Comparison of ENCODE assay signal across 8 mouse cellular contexts in the genomic region with DNA sequence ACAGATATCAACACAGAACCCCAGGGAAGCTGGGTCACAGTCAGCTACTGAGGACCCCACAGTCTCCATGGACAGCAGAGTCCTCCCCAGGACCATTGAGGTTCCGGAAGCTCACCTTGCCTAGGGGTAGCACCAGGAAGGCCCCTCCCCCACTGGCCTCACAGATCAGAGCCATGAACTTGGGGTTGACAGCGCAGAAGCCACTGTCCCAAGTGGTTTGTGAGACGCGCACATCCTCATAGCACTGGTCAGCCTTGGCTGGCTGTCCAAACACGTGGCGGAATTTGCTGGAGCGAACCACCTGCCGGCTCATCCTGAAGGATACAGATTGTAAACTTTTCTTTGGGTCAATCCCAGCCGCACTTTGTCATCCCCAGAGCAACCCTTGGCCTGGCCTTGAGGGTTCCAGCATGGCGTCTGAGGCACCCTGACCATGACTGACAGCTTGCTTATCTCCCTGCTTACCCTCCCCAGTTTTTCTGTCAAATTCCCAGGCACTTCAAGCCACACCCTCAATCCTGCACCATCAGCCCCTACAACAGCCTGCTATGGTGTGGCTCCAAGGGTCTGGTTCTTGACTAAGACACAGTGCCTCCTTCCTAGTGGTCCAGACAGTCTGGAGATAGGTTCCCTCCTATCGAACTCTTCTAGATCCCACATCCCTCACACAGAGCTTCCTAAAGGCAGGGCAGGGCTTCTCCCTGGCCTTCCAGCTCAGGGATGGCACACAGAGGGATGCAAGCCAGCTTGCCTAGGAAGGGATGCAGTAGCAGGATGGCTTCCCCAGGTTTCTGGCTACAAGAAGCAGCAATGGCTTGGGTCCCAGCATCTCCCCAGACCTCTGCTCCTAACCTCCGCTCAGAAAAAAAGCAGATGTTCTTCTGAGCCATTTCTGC. TPM values are rescaled to one million over a fixed set of nuclear protein-coding genes. Genes with fewer than 3 reads are reported as not detected.
A peak's percentile ranks its signal among the peaks of the same experiment; 100 is the strongest.
DNase-seq lines count a peak whose midpoint lies in the region; ATAC-seq lines count a peak whose summit lies in the region.

No protein-coding gene starts in this region.

- WGBS in liver, embryonic 12.5 days (ENCODE audit: insufficient replicate concordance): 41% methylated on average over 12 of the region's 12 CpGs
- 67% methylated on average over 12 of the region's 12 CpGs for WGBS in stomach, embryonic 16.5 days

- H3K4me3 ChIP-seq in liver, embryonic 12.5 days: peak overlapping the region; percentile 53
- H3K4me3 ChIP-seq in stomach, embryonic 16.5 days (replicated peaks; ENCODE audit: low read length): peak overlapping the region; percentile 46

- H3K27ac ChIP-seq in liver, embryonic 12.5 days: peak overlapping the region; percentile 63
- H3K27ac ChIP-seq in stomach, embryonic 16.5 days (ENCODE audit: low read length): peak overlapping the region; percentile 17; the same call in 1 of the 2 replicates

- H3K9ac ChIP-seq in liver, embryonic 12.5 days: peak overlapping the region; percentile 28
- H3K9ac ChIP-seq in stomach, embryonic 16.5 days (ENCODE audit: low read length): peak overlapping the region; percentile 51

- H3K4me2 ChIP-seq in liver, embryonic 12.5 days: peak overlapping the region; percentile 73
- H3K4me2 ChIP-seq in stomach, embryonic 16.5 days (ENCODE audit: low read depth, low read length): no peak overlapping the region

- peaks cover 44% of the 10 kb centered on the region for H3K27me3 ChIP-seq in liver, embryonic 12.5 days (replicated peaks)
- H3K27me3 ChIP-seq in stomach, embryonic 16.5 days (ENCODE audit: control insufficient read depth, insufficient read depth, low read length): peaks cover 10% of the 10 kb centered on the region; the same call in 1 of the 2 replicates

- peaks cover 17% of the 10 kb centered on the region for H3K36me3 ChIP-seq in liver, embryonic 12.5 days
- no peaks in the 10 kb centered on the region for H3K36me3 ChIP-seq in stomach, embryonic 16.5 days (ENCODE audit: control insufficient read depth, insufficient read depth, low read length)

- no peaks in the 10 kb centered on the region for H3K9me3 ChIP-seq in liver, embryonic 12.5 days (replicated peaks)
- H3K9me3 ChIP-seq in stomach, embryonic 16.5 days (replicated peaks; ENCODE audit: control insufficient read depth, low read length): no peaks in the 10 kb centered on the region

- H3K4me1 ChIP-seq in liver, embryonic 12.5 days: peaks cover 75% of the 10 kb centered on the region
- H3K4me1 ChIP-seq in stomach, embryonic 16.5 days (ENCODE audit: control insufficient read depth, insufficient read depth, low read length): peaks cover 16% of the 10 kb centered on the region

- DNase-seq in cerebellum, adult 11-12 months: peak; percentile 71
- DNase-seq in cerebellum, adult 11 months: no peak
- DNase-seq in spleen, adult 18-20 months: peak; percentile 67 to 72
- DNase-seq in spleen, adult 12 weeks (ENCODE audit: low spot score): no peak
- no peak for DNase-seq in adipocyte (ENCODE audit: low spot score)
- DNase-seq in urinary bladder, postnatal 36 days (ENCODE audit: low spot score in 2 of 2): no peak

- ATAC-seq in liver, embryonic 12.5 days: no peak
- ATAC-seq in stomach, embryonic 16.5 days (ENCODE audit: insufficient read depth, low FRiP score): no peak

RNA-seq across cellular contexts. Expression of a gene that starts 4.5 kb away (rescaled TPM):
- 77.9 and 86.6 TPM in 2 replicates for polyA plus RNA-seq in liver, embryonic 12.5 days (2016; fragmentation: Nextera tagmentation; extraction: Ambion mirVana)
- 45.8 and 55.5 TPM in 2 replicates for polyA plus RNA-seq in stomach, embryonic 16.5 days (2015; fragmentation: Nextera tagmentation; extraction: Ambion mirVana)

RNA-seq across cellular contexts. Expression of a gene that starts 7.5 kb away (rescaled TPM):
- 4.5 and 5.1 TPM in 2 replicates for polyA plus RNA-seq in liver, embryonic 12.5 days (2016; fragmentation: Nextera tagmentation; extraction: Ambion mirVana)
- 9.0 and 9.5 TPM in 2 replicates for polyA plus RNA-seq in stomach, embryonic 16.5 days (2015; fragmentation: Nextera tagmentation; extraction: Ambion mirVana)

RNA-seq across cellular contexts. Expression of a gene that starts 7.9 kb away (rescaled TPM):
- polyA plus RNA-seq in liver, embryonic 12.5 days (2016; fragmentation: Nextera tagmentation; extraction: Ambion mirVana): 134 and 153 TPM in 2 replicates
- polyA plus RNA-seq in stomach, embryonic 16.5 days (2015; fragmentation: Nextera tagmentation; extraction: Ambion mirVana): 93.0 and 107 TPM in 2 replicates

RNA-seq across cellular contexts. Expression of a gene that starts 26.9 kb away (rescaled TPM):
- polyA plus RNA-seq in liver, embryonic 12.5 days (2016; fragmentation: Nextera tagmentation; extraction: Ambion mirVana): 0.24 and 0.50 TPM in 2 replicates
- 11.9 and 13.0 TPM in 2 replicates for polyA plus RNA-seq in stomach, embryonic 16.5 days (2015; fragmentation: Nextera tagmentation; extraction: Ambion mirVana)

RNA-seq across cellular contexts. Expression of a gene that starts 54.0 kb away (rescaled TPM):
- 36.3 and 42.4 TPM in 2 replicates for polyA plus RNA-seq in liver, embryonic 12.5 days (2016; fragmentation: Nextera tagmentation; extraction: Ambion mirVana)
- 40.4 and 47.6 TPM in 2 replicates for polyA plus RNA-seq in stomach, embryonic 16.5 days (2015; fragmentation: Nextera tagmentation; extraction: Ambion mirVana)

Comparison
In these comparisons a context has a peak if more than half of its experiments do, and no peak if none do; other contexts are left out.
1. DNase-seq: peak in cerebellum, adult 11-12 months (single experiment) and spleen, adult 18-20 months (2 of 2); none in cerebellum, adult 11 months (single experiment), spleen, adult 12 weeks (single experiment), adipocyte (single experiment) and urinary bladder, postnatal 36 days (0 of 2).